In genomic region chr13:90742615-90743402, GRCm38 (mm10) we compare ENCODE assay signal across 22 mouse cellular contexts.
DNase-seq lines count a peak whose midpoint lies in the region; ATAC-seq and TF ChIP-seq lines count a peak whose summit lies in the region.
"Had no signal": no experiment of that assay in that cellular context is flagged by ENCODE, and none has a peak within 500 bp of the region (broad histone marks: within the 10 kb centered on the region; RNA-seq: fewer than 3 reads in every experiment).

No protein-coding gene starts in this region.

- no peaks in the 10 kb centered on the region for H3K27me3 ChIP-seq in limb, embryonic 14.5 days (ENCODE audit: control insufficient read depth, insufficient read depth, low read length)
- H3K27me3 ChIP-seq in limb, embryonic 10.5 days (ENCODE audit: low read depth, poor library complexity, severe bottlenecking) = no peaks in the 10 kb centered on the region
- H3K27me3 ChIP-seq in embryonic facial prominence, embryonic 10.5 days (replicated peaks; ENCODE audit: low read depth, poor library complexity, severe bottlenecking) = no peaks in the 10 kb centered on the region
- H3K27me3 ChIP-seq in hindbrain, embryonic 12.5 days = no peaks in the 10 kb centered on the region
- H3K27me3 ChIP-seq in midbrain, embryonic 14.5 days (ENCODE audit: control insufficient read depth, insufficient read depth, low read length) = no peaks in the 10 kb centered on the region
- H3K27me3 ChIP-seq: forebrain, embryonic 13.5 days had no signal

- H3K9ac ChIP-seq in limb, embryonic 14.5 days (ENCODE audit: low read depth, low read length, severe bottlenecking) = no peak overlapping the region
- no peak overlapping the region for H3K9ac ChIP-seq in hindbrain, embryonic 12.5 days
- H3K9ac ChIP-seq in midbrain, embryonic 14.5 days (replicated peaks; ENCODE audit: low read length) = no peak overlapping the region
- H3K9ac ChIP-seq: forebrain, embryonic 13.5 days had no signal

- ATAC-seq in limb, embryonic 14.5 days (ENCODE audit: low FRiP score, low read depth) = peak; percentile 59
- ATAC-seq in hindbrain, embryonic 12.5 days (ENCODE audit: low FRiP score) = peak; percentile 83
- ATAC-seq in midbrain, embryonic 14.5 days (ENCODE audit: low FRiP score, low TSS enrichment) = no peak
- ATAC-seq: forebrain, embryonic 13.5 days had no signal

- TF ChIP-seq POLR2A in limb, embryonic 14.5 days (IDR thresholded peaks at IDR 0.05; ENCODE audit: borderline replicate concordance, extremely low read depth, insufficient read depth, insufficient read length) = no peak

- 60% methylated on average over 4 of the region's 4 CpGs for WGBS in limb, embryonic 14.5 days
- 81% methylated on average over 4 of the region's 4 CpGs for WGBS in limb, embryonic 10.5 days
- WGBS in embryonic facial prominence, embryonic 10.5 days = 67% methylated on average over 4 of the region's 4 CpGs
- 66% methylated on average over 4 of the region's 4 CpGs for WGBS in hindbrain, embryonic 12.5 days
- 70% methylated on average over 4 of the region's 4 CpGs for whole genome bisulfite sequencing in midbrain, embryonic 14.5 days

- H3K4me1 ChIP-seq in limb, embryonic 14.5 days (ENCODE audit: control insufficient read depth, insufficient read depth, low read length) = peaks cover 12% of the 10 kb centered on the region
- H3K4me1 ChIP-seq in limb, embryonic 10.5 days = no peaks in the 10 kb centered on the region
- no peaks in the 10 kb centered on the region for H3K4me1 ChIP-seq in embryonic facial prominence, embryonic 10.5 days
- no peaks in the 10 kb centered on the region for H3K4me1 ChIP-seq in hindbrain, embryonic 12.5 days
- H3K4me1 ChIP-seq in midbrain, embryonic 14.5 days (ENCODE audit: control insufficient read depth, insufficient read depth, low read length) = no peaks in the 10 kb centered on the region
- H3K4me1 ChIP-seq: forebrain, embryonic 13.5 days had no signal

- no peaks in the 10 kb centered on the region for H3K9me3 ChIP-seq in limb, embryonic 14.5 days (ENCODE audit: control insufficient read depth, low read length)
- no peaks in the 10 kb centered on the region for H3K9me3 ChIP-seq in limb, embryonic 10.5 days (replicated peaks)
- H3K9me3 ChIP-seq in embryonic facial prominence, embryonic 10.5 days = no peaks in the 10 kb centered on the region
- no peaks in the 10 kb centered on the region for H3K9me3 ChIP-seq in hindbrain, embryonic 12.5 days (replicated peaks)
- H3K9me3 ChIP-seq in midbrain, embryonic 14.5 days (ENCODE audit: control insufficient read depth, low read length) = no peaks in the 10 kb centered on the region
- H3K9me3 ChIP-seq: forebrain, embryonic 13.5 days had no signal

- H3K27ac ChIP-seq in limb, embryonic 14.5 days (replicated peaks; ENCODE audit: low read depth, low read length) = no peak overlapping the region
- no peak overlapping the region for H3K27ac ChIP-seq in limb, embryonic 10.5 days
- no peak overlapping the region for H3K27ac ChIP-seq in embryonic facial prominence, embryonic 10.5 days (replicated peaks)
- H3K27ac ChIP-seq in hindbrain, embryonic 12.5 days = no peak overlapping the region
- H3K27ac ChIP-seq in midbrain, embryonic 14.5 days (replicated peaks; ENCODE audit: low read depth, low read length) = no peak overlapping the region
- H3K27ac ChIP-seq: forebrain, embryonic 13.5 days; layer of hippocampus, adult 2 months had no signal

- DNase-seq in limb, embryonic 14.5 days (ENCODE audit: low spot score) = peak; percentile 68
- no peak for DNase-seq in limb, embryonic 10.5 days (ENCODE audit: low spot score)
- peak; percentile 18 for DNase-seq in embryonic facial prominence, embryonic 10.5 days (ENCODE audit: low spot score)
- peak; percentile 12 for DNase-seq in midbrain, embryonic 14.5 days
- DNase-seq in heart, adult 11 months = no peak
- DNase-seq in right cerebral cortex, postnatal 10 days (ENCODE audit: low spot score in 2 of 2) = no peak
- DNase-seq in cerebellum, postnatal 25 days = no peak
- DNase-seq: cerebellum, adult 9-10 months; kidney, adult 8-10 months; kidney, postnatal 14 days; layer of hippocampus, postnatal 36 days; lung, adult 18-20 months; lung, postnatal 14 days; right cerebral cortex, postnatal 25 days; thymus, adult 2 months had no signal

- no peak overlapping the region for H3K4me2 ChIP-seq in limb, embryonic 14.5 days (replicated peaks; ENCODE audit: low read depth, low read length, severe bottlenecking)
- H3K4me2 ChIP-seq in hindbrain, embryonic 12.5 days (replicated peaks) = no peak overlapping the region
- H3K4me2 ChIP-seq in midbrain, embryonic 14.5 days (ENCODE audit: low read length) = no peak overlapping the region
- H3K4me2 ChIP-seq: forebrain, embryonic 13.5 days; heart, embryonic 11.5 days; liver, embryonic 11.5 days had no signal

- H3K36me3 ChIP-seq in limb, embryonic 14.5 days (ENCODE audit: control insufficient read depth, insufficient read depth, low read length) = no peaks in the 10 kb centered on the region
- H3K36me3 ChIP-seq in limb, embryonic 10.5 days = no peaks in the 10 kb centered on the region
- no peaks in the 10 kb centered on the region for H3K36me3 ChIP-seq in embryonic facial prominence, embryonic 10.5 days (replicated peaks)
- no peaks in the 10 kb centered on the region for H3K36me3 ChIP-seq in hindbrain, embryonic 12.5 days
- H3K36me3 ChIP-seq in midbrain, embryonic 14.5 days (ENCODE audit: control insufficient read depth, insufficient read depth, low read length) = no peaks in the 10 kb centered on the region

- no peak overlapping the region for H3K4me3 ChIP-seq in limb, embryonic 14.5 days (replicated peaks; ENCODE audit: low read length)
- H3K4me3 ChIP-seq in limb, embryonic 10.5 days = no peak overlapping the region
- no peak overlapping the region for H3K4me3 ChIP-seq in embryonic facial prominence, embryonic 10.5 days
- H3K4me3 ChIP-seq in hindbrain, embryonic 12.5 days = no peak overlapping the region
- no peak overlapping the region for H3K4me3 ChIP-seq in midbrain, embryonic 14.5 days (replicated peaks; ENCODE audit: low read depth, low read length)
- H3K4me3 ChIP-seq: erythroblast, embryonic 14.5 days; forebrain, embryonic 13.5 days; layer of hippocampus, adult 2 months; myocyte had no signal

Comparison
In these comparisons a context has a peak if more than half of its experiments do, and no peak if none do; other contexts are left out.
1. DNase-seq: peak in limb, embryonic 14.5 days (single experiment), embryonic facial prominence, embryonic 10.5 days (single experiment) and midbrain, embryonic 14.5 days (single experiment); none in limb, embryonic 10.5 days (single experiment), heart, adult 11 months (single experiment), right cerebral cortex, postnatal 10 days (0 of 2) and cerebellum, postnatal 25 days (0 of 2).